Mouse (Mus musculus) hindbrain, embryonic 10.5 days (tissue): ENCODE measurements at regions not wholly inside any gene's neighbourhood (a gene's known extent, or its start where the extent isn't known, plus 50 kb on each side); places are given as distances from the start of the nearest gene placed in this dataset.

ENCODE experiments used
- DNase-seq: peaks from one replicate; pipeline ENCODE4 v3.0.0-alpha.2; 2017; ENCODE audit warnings: low spot score
- H3K27ac ChIP-seq: fragments of 300-500 bp; sonication (generic); 2 replicates; pipeline ENCODE4 v1.5.1; 2016; ENCODE audit warnings: mild to moderate bottlenecking, moderate library complexity
- H3K27me3 ChIP-seq: fragments of 300-500 bp; sonication (generic); 2 replicates; pipeline ENCODE4 v1.6.1; 2016; ENCODE audit warnings: mild to moderate bottlenecking; ENCODE audit not compliant: poor library complexity, insufficient read depth, severe bottlenecking
- H3K36me3 ChIP-seq: fragments of 300-500 bp; sonication (generic); 2 replicates; pipeline ENCODE4 v1.6.1; 2016; ENCODE audit warnings: mild to moderate bottlenecking, moderate library complexity
- H3K4me1 ChIP-seq: fragments of 300-500 bp; sonication (generic); replicated peaks from 2 replicates; pipeline ENCODE4 v1.6.1; 2016; ENCODE audit warnings: mild to moderate bottlenecking
- H3K4me3 ChIP-seq: fragments of 300-500 bp; sonication (generic); 2 replicates; pipeline ENCODE4 v1.5.1; 2016; ENCODE audit warnings: mild to moderate bottlenecking, moderate library complexity
- H3K9me3 ChIP-seq: fragments of 300-500 bp; sonication (generic); 2 replicates; pipeline ENCODE4 v1.6.1; 2016; ENCODE audit warnings: mild to moderate bottlenecking, moderate library complexity
- WGBS: fragments of 180-500 bp; shearing (Covaris S2); methylation state at CpG from one replicate; pipeline ENCODE4 v1.1.7; 2016; 5-methylcytosine and 5-hydroxymethylcytosine counted together

DNA sequence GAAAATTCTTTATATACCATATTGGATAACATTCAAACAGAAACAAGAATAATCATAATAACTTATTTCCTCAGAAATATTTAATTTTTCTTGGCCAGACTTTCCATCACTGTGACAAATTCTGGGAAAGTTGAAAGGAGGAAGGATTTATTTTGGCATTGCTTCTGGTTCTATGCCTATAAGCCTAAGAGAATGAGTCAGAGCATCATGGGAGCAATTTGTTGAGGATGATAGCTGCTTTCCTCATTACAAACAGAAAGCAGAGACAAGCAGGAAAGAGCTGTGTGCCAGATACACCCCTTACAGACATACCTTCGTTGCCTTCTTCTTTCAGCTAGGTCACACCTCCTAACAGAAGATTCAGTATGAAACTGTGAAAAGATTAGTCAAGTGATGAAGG, 115.3 kb downstream of the Rgs21 start:
- no peaks in the 10 kb centered on the region for H3K27me3 ChIP-seq
- no peak overlapping the region for H3K27ac ChIP-seq
- H3K4me1 ChIP-seq: no peaks in the 10 kb centered on the region
- WGBS: 69% methylated on average over 1 of the region's 1 CpGs
- no peaks in the 10 kb centered on the region for H3K36me3 ChIP-seq
- no peak overlapping the region for H3K4me3 ChIP-seq
- DNase-seq: no peak
- no peaks in the 10 kb centered on the region for H3K9me3 ChIP-seq

DNA sequence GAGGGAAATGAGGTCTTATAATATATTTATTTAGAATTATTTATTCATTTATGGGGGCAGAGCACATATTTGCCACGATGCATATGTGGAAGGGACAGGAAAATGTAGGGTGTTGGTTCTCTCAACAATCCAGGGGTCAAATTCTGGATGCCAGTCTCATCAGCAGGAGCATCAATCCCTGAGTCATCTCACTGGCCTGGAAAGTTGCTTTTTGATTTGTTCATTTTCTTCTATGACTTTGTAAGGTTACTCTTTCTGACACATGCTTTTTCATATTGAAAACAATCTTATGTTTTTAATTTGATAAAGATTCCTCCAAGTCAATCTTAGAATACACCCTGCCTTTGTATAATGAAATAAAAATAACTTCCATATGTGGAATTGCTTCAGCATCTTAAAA, 115.7 kb downstream of the Rgs21 start:
- WGBS: 67% methylated on average over 1 of the region's 1 CpGs
- Histone ChIP-seq H3K36me3 (no peaks in the 10 kb centered on the region), H3K27me3 (no peaks in the 10 kb centered on the region), H3K4me3 (no peak overlapping the region), H3K9me3 (no peaks in the 10 kb centered on the region), H3K27ac (no peak overlapping the region), H3K4me1 (no peaks in the 10 kb centered on the region)
- no peak for DNase-seq

- Histone ChIP-seq H3K4me3 (no peak overlapping the region), H3K27ac (no peak overlapping the region), H3K9me3 (no peaks in the 10 kb centered on the region), H3K4me1 (no peaks in the 10 kb centered on the region), H3K36me3 (no peaks in the 10 kb centered on the region), H3K27me3 (no peaks in the 10 kb centered on the region)
- no peak for DNase-seq
- 85% methylated on average over 2 of the region's 2 CpGs for WGBS
Measured at GRCm38 (mm10) chr1:144436617-144437016, 130.8 kb downstream of the Rgs21 start.

GRCm38 (mm10) chr1:144432816-144433215, 134.7 kb downstream of the Rgs21 start:
- no peak for DNase-seq
- H3K27ac ChIP-seq: no peak overlapping the region
- no peaks in the 10 kb centered on the region for H3K36me3 ChIP-seq
- H3K4me3 ChIP-seq: no peak overlapping the region
- no peaks in the 10 kb centered on the region for H3K9me3 ChIP-seq
- no peaks in the 10 kb centered on the region for H3K4me1 ChIP-seq
- WGBS: 89% methylated on average over 2 of the region's 2 CpGs
- H3K27me3 ChIP-seq: no peaks in the 10 kb centered on the region

- no peaks in the 10 kb centered on the region for H3K9me3 ChIP-seq
- 86% methylated on average over 5 of the region's 5 CpGs for WGBS
- no peak for DNase-seq
- H3K36me3 ChIP-seq: no peaks in the 10 kb centered on the region
- H3K4me3 ChIP-seq: no peak overlapping the region
- H3K4me1 ChIP-seq: no peaks in the 10 kb centered on the region
- no peaks in the 10 kb centered on the region for H3K27me3 ChIP-seq
- no peak overlapping the region for H3K27ac ChIP-seq
Measured at GRCm38 (mm10) chr1:144431535-144432276, 135.8 kb downstream of the Rgs21 start.

DNA sequence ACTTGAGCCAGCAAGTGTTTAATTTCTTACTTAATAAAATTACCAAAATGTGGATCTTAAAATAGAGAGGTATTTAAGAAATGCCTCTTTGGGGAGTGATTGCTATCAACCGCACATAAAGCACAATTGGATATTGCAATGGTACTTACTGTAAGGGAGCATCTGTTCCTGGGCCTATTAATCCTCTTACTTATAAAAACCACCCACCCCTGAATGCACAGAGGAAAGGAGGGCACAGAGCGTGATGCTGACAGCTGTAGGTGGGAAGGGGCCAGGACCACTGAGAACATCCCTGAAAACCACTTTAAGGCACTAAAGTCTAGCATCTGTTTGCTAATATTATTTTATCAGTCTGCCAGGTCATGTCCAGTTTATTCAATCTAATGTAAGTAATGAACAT, 146.1 kb downstream of the Rgs21 start:
- no peaks in the 10 kb centered on the region for H3K4me1 ChIP-seq
- H3K9me3 ChIP-seq: no peaks in the 10 kb centered on the region
- no peak overlapping the region for H3K27ac ChIP-seq
- H3K36me3 ChIP-seq: no peaks in the 10 kb centered on the region
- no peaks in the 10 kb centered on the region for H3K27me3 ChIP-seq
- DNase-seq: no peak
- H3K4me3 ChIP-seq: no peak overlapping the region
- 86% methylated on average over 2 of the region's 2 CpGs for WGBS

DNA sequence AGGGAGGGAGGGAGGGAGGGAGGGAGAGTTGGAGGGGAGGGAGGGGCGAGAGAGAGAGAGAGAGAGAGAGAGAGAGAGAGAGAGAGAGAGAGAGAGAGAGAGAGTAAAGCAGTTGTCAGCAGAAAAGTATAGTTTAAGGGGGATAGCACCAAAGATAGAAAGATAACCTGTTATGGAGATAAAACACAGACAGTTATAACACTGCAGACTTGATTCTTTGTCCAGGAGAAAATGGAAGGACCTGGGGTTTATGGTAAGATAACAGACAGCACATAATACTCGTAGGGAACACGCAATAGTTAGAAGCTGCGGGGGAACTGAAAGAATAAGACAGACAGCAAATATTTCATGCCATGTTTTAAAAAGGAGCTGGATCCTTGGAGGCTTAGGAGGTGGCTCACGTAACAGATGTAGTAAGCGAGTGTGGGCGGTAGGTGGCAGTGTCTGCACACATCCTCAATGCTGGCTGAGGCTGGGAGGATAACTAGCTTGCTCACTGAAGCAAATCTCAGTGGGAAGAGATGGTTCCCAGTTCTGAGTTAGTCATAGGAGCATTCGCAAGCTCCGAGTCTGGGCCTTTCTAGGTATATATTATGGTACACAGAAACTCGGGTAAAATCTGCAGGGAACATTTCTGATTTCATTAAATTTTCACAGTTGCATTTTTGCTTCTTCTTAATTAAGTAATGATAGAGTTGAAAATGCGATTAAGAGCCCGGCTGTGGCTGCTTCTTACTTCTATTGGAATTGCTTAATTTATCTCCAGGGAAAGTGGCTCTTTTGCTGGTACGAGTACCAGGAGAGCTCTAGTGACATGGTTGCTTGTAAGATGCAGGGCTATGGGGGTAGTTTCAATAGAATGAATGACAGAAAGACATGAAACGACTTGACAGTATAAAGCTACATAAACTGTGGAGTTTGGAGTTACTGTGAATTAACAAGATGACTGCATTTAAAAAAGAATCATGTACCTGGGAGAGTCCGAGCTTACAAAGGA, 157.6 kb upstream of the Rgs1 start:
- 38% methylated on average over 15 of the region's 15 CpGs for WGBS
- peak; percentile 81 for DNase-seq
- Histone ChIP-seq H3K9me3 (no peaks in the 10 kb centered on the region), H3K27ac (no peak overlapping the region), H3K4me3 (no peak overlapping the region), H3K27me3 (no peaks in the 10 kb centered on the region), H3K36me3 (no peaks in the 10 kb centered on the region), H3K4me1 (no peaks in the 10 kb centered on the region)

DNA sequence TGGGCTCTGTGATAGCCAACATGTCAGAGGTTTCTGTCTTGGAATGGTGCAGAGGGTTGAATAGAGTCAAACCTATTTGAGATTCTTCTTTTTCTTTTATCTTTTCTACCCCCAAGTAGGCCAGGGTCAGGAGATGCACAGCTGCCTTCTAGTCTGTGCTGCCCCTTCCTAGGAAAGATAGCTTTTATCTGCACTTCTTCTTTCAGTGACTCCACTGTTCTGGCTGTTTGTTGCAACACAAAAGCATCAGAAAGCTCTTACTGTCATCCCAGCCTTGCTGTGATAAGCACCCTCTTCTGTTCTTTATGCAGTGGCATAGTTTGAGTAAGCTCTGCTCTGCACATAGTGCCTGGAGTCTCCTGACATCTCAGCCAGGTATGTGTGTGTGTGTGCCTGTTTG, 156.7 kb upstream of the Rgs1 start:
- Histone ChIP-seq H3K9me3 (no peaks in the 10 kb centered on the region), H3K36me3 (no peaks in the 10 kb centered on the region), H3K4me1 (no peaks in the 10 kb centered on the region), H3K27me3 (no peaks in the 10 kb centered on the region), H3K4me3 (no peak overlapping the region), H3K27ac (no peak overlapping the region)
- DNase-seq: no peak

DNA sequence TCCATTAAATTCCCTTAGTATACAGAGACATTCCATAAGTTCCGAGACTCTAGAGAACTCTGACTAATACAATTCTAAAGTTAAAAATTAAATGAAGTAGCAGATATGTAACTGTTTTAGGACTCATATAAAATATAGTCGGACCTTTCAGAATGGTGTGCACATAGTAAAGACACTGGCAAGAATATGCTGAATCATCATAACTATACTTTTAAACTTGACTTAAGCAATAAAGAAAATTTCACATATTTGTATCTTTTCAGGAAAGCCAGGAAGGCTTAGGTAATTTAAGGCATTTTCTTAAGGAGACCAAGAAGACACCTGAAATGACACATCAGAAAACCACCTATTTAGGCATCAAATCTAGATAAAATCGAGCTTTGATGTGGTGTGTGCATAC, 156.0 kb upstream of the Rgs1 start:
- Histone ChIP-seq H3K27me3 (no peaks in the 10 kb centered on the region), H3K36me3 (no peaks in the 10 kb centered on the region), H3K4me3 (no peak overlapping the region), H3K4me1 (no peaks in the 10 kb centered on the region), H3K9me3 (no peaks in the 10 kb centered on the region), H3K27ac (no peak overlapping the region)
- WGBS: 87% methylated on average over 3 of the region's 3 CpGs
- DNase-seq: no peak

DNA sequence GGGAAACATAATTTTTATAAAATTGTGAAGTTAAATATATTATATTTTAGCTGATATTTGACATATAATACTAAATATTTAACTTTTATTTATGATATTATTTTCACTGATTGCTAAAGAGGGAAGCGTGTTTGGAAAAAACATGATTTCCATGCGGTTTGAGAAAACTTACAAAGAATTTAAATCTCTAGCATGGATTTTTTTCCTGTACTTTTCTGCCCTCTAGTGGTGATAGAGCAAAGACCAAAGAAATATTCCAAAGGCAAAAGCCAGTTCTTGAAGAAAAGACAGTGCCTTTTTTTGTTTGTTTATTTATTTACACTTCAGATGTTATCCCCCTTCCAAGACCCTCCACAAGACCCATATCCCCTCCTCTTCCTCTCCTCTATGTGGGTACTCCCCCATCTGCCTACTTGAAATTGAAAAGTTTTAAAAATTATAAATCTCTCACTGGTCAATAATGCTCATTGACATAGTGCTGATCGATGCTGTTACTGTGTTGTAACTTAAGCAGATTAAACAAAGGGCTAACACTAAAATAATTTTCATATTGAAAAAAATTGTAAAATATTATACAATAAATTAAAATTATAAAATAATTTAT, 131.1 kb upstream of the Rgs1 start:
- H3K27me3 ChIP-seq: no peaks in the 10 kb centered on the region
- H3K9me3 ChIP-seq: no peaks in the 10 kb centered on the region
- no peak for DNase-seq
- no peak overlapping the region for H3K4me3 ChIP-seq
- 63% methylated on average over 3 of the region's 3 CpGs for WGBS
- no peak overlapping the region for H3K27ac ChIP-seq
- no peaks in the 10 kb centered on the region for H3K4me1 ChIP-seq
- no peaks in the 10 kb centered on the region for H3K36me3 ChIP-seq

DNA sequence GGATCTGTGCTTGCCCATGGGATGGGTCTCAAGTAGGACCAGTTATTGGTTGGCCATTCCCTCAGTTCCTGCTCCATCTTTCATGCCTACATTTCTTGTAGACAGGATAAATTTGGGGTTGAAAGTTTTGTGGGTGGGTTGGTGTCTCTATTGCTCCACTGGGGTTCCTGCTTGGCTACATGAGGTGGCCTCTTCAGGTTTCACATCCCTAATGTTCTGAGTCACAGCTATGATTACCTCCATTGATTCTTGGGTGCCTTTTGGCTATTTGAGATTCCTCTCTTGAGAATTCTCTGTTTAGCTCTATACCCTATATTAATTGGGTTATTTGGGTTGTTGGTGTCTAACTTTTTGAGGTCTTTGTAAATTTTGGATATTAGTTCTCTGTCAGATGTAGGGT, 125.1 kb upstream of the Rgs1 start:
- H3K9me3 ChIP-seq: no peaks in the 10 kb centered on the region
- H3K4me1 ChIP-seq: no peaks in the 10 kb centered on the region
- no peaks in the 10 kb centered on the region for H3K27me3 ChIP-seq
- DNase-seq: no peak
- H3K36me3 ChIP-seq: no peaks in the 10 kb centered on the region
- H3K27ac ChIP-seq: no peak overlapping the region
- H3K4me3 ChIP-seq: no peak overlapping the region

DNA sequence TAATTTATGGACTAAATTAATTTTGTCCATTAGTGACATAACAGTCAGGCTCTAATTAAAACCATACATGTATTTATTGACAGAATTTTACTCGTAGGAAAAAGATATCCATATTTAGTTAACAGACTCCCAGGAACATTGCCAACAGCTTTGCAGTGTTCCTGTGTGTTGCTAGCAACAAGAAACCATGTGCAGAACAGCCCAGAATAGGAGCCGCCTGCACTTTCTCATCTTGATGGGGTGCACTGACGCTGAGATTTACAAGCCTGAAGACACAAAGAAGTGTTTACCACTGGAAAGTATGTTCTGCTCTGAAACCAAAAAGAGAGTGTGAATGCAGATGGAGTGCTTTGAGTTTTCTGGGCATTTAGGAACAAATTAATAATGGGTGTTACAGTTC, 118.5 kb upstream of the Rgs1 start:
- Histone ChIP-seq H3K36me3 (no peaks in the 10 kb centered on the region), H3K4me3 (no peak overlapping the region), H3K27me3 (no peaks in the 10 kb centered on the region), H3K27ac (no peak overlapping the region), H3K9me3 (no peaks in the 10 kb centered on the region), H3K4me1 (no peaks in the 10 kb centered on the region)
- WGBS: 89% methylated on average over 3 of the region's 3 CpGs
- DNase-seq: no peak
